9 mouse cellular contexts compared by ENCODE assay signal in genomic region chr2:22227308-22227707, GRCm38 (mm10). TPM values are rescaled to one million over a fixed set of nuclear protein-coding genes. Genes with fewer than 3 reads are reported as not detected.
DNase-seq lines count a peak whose midpoint lies in the region; ATAC-seq and TF ChIP-seq lines count a peak whose summit lies in the region.
"Had no signal": no experiment of that assay in that cellular context is flagged by ENCODE, and none has a peak within 500 bp of the region (broad histone marks: within the 10 kb centered on the region; RNA-seq: fewer than 3 reads in every experiment).

Myo3a (plus strand) TSS chr2:22227503.

- peaks cover 4% of the 10 kb centered on the region; the same call in 1 of the 2 replicates for H3K4me1 ChIP-seq in embryonic facial prominence, embryonic 13.5 days
- H3K4me1 ChIP-seq in midbrain, embryonic 13.5 days (replicated peaks), result peaks cover 6% of the 10 kb centered on the region

- intact Hi-C loops in gastrocnemius, adult 2 months (cut with DNase I), result no loop called here
- intact Hi-C loops in gastrocnemius, postnatal 14 days (cut with DNase I; ENCODE audit: low total_unique reads), result no loop called here

- TF ChIP-seq CTCF in gastrocnemius, adult 2 months (IDR thresholded peaks at IDR 0.05), result no peak

- peaks cover 8% of the 10 kb centered on the region for H3K27me3 ChIP-seq in embryonic facial prominence, embryonic 13.5 days
- H3K27me3 ChIP-seq in midbrain, embryonic 13.5 days, result peaks cover 5% of the 10 kb centered on the region; the same call in 1 of the 2 replicates

- H3K9me3 ChIP-seq in embryonic facial prominence, embryonic 13.5 days, result no peaks in the 10 kb centered on the region
- no peaks in the 10 kb centered on the region for H3K9me3 ChIP-seq in midbrain, embryonic 13.5 days

- WGBS in embryonic facial prominence, embryonic 13.5 days, result 2% methylated on average over 21 of the region's 21 CpGs
- 2% methylated on average over 21 of the region's 21 CpGs for WGBS in midbrain, embryonic 13.5 days

- H3K27ac ChIP-seq in gastrocnemius, adult 2 months, result no peak within 1 kb of the TSS
- no peak within 1 kb of the TSS for H3K27ac ChIP-seq in embryonic facial prominence, embryonic 13.5 days
- H3K27ac ChIP-seq in midbrain, embryonic 13.5 days, result no peak within 1 kb of the TSS

- peak within 1 kb of the TSS; percentile 33 for H3K4me3 ChIP-seq in gastrocnemius, adult 2 months
- 0 out of 2 replicates have a peak within 1 kb of the TSS, but pooled peaks have one; percentile 14 for H3K4me3 ChIP-seq in embryonic facial prominence, embryonic 13.5 days
- peak within 1 kb of the TSS; percentile 29 for H3K4me3 ChIP-seq in midbrain, embryonic 13.5 days (replicated peaks)

- DNase-seq in gastrocnemius, adult 2 months, result no peak
- no peak for DNase-seq in gastrocnemius, postnatal 14 days
- DNase-seq in kidney, adult 9 months, result peak; percentile 27
- DNase-seq in cerebellum, adult 18-20 months, result no peak
- DNase-seq in frontal cortex, postnatal 36 days (ENCODE audit: low spot score in 2 of 2), result no peak

- H3K36me3 ChIP-seq in embryonic facial prominence, embryonic 13.5 days, result no peaks in the 10 kb centered on the region
- no peaks in the 10 kb centered on the region for H3K36me3 ChIP-seq in midbrain, embryonic 13.5 days

- 0 out of 2 replicates have a peak, but pooled peaks have one; percentile 64 for ATAC-seq in embryonic facial prominence, embryonic 13.5 days (ENCODE audit: insufficient number of reproducible peaks, insufficient read depth, low FRiP score, low TSS enrichment, low read depth)
- ATAC-seq in midbrain, embryonic 13.5 days, result peak; percentile 80
- no peak for ATAC-seq in activated CD4-positive, CD25-positive, alpha-beta regulatory T cell, adult 4 months

- H3K9ac ChIP-seq in embryonic facial prominence, embryonic 13.5 days, result no peak within 1 kb of the TSS
- peak within 1 kb of the TSS; percentile 46; the same call in 1 of the 2 replicates for H3K9ac ChIP-seq in midbrain, embryonic 13.5 days (replicated peaks)

- peak within 1 kb of the TSS; percentile 52 for H3K4me2 ChIP-seq in embryonic facial prominence, embryonic 13.5 days
- H3K4me2 ChIP-seq in midbrain, embryonic 13.5 days (replicated peaks), result peak within 1 kb of the TSS; percentile 55

RNA-seq across cellular contexts. Expression of gene Myo3a, which starts in this region (rescaled TPM):
- total RNA-seq in gastrocnemius, adult 2 months (2021), result not detected
- not detected for total RNA-seq in gastrocnemius, postnatal 14 days (2021)
- not detected in 2 replicates for polyA plus RNA-seq in embryonic facial prominence, embryonic 13.5 days (2015; fragmentation: Nextera tagmentation; extraction: Ambion mirVana)
- 0.09 and 0.10 TPM in 2 replicates for polyA plus RNA-seq in midbrain, embryonic 13.5 days (2015; fragmentation: Nextera tagmentation; extraction: Ambion mirVana)
- polyA plus RNA-seq in activated CD4-positive, CD25-positive, alpha-beta regulatory T cell, adult 4 months (2017; shearing (Covaris generic)), result not detected
- total RNA-seq: common myeloid progenitor, adult 5-6 weeks had no signal

Comparison
In these comparisons a context has a peak if more than half of its experiments do, and no peak if none do; other contexts are left out.
1. Peak in ATAC-seq, H3K4me3 ChIP-seq and H3K4me2 ChIP-seq in embryonic facial prominence, embryonic 13.5 days; RNA of the gene not detected or under 1 TPM.
2. Peak in ATAC-seq, H3K4me3 ChIP-seq, H3K9ac ChIP-seq and H3K4me2 ChIP-seq in midbrain, embryonic 13.5 days; RNA of the gene not detected or under 1 TPM.